Mouse (Mus musculus) heart, adult 2 months (tissue): Measurements from ENCODE around the gene Wdr83. TPM values are rescaled to one million over a fixed set of nuclear protein-coding genes. Genes with fewer than 3 reads are reported as not detected.

Experiments used
- DNase-seq, 2 experiments: peaks; one replicate each; pipeline ENCODE4 v3.0.0; 2021
- H3K27ac ChIP-seq: fragments of 200-600 bp; 2 replicates; pipeline ENCODE4 v1.8.1; 2022
- H3K27me3 ChIP-seq: fragments of 200-500 bp; 2 replicates; pipeline ENCODE4 v1.6.1; 2012; ENCODE audit warnings: mild to moderate bottlenecking, low read length, inconsistent platforms, mixed read lengths; ENCODE audit not compliant: control insufficient read depth, insufficient read depth
- H3K36me3 ChIP-seq: fragments of 200-500 bp; 2 replicates; pipeline ENCODE4 v1.6.1; 2012; ENCODE audit warnings: low read length, inconsistent platforms; ENCODE audit not compliant: control insufficient read depth, insufficient read depth
- H3K4me1 ChIP-seq: fragments of 200-500 bp; 2 replicates; pipeline ENCODE4 v1.6.1; 2011; ENCODE audit warnings: low read length; ENCODE audit not compliant: control insufficient read depth, insufficient read depth
- H3K4me3 ChIP-seq: fragments of 200-600 bp; 2 replicates; pipeline ENCODE4 v1.8.1; 2022
- H3K79me2 ChIP-seq: fragments of 200-500 bp; replicated peaks from 2 replicates; pipeline ENCODE4 v1.6.1; 2012; ENCODE audit warnings: mild to moderate bottlenecking, inconsistent platforms, low read length, moderate library complexity, mixed read lengths; ENCODE audit not compliant: control insufficient read depth, insufficient read depth
- H3K9ac ChIP-seq: fragments of 200-500 bp; 2 replicates; pipeline ENCODE4 v1.6.1; 2012; ENCODE audit warnings: low read depth, mild to moderate bottlenecking, control low read depth, inconsistent platforms, low read length, mixed read lengths
- CTCF ChIP-seq: fragments of 200-600 bp; IDR thresholded peaks from 2 replicates; pipeline ENCODE4 v1.8.1; 2022; ENCODE audit warnings: antibody characterized with exemption, mild to moderate bottlenecking, moderate library complexity
- EP300 ChIP-seq: fragments of 200-500 bp; IDR thresholded peaks from 2 replicates; pipeline ENCODE4 v1.6.1; 2011; ENCODE audit warnings: low read depth, low read length, control low read depth; ENCODE audit not compliant: insufficient read depth
- POLR2A ChIP-seq: fragments of 200-500 bp; IDR thresholded peaks from 2 replicates; pipeline ENCODE4 v1.6.1; 2011; ENCODE audit warnings: mild to moderate bottlenecking, low read depth, low read length, control low read depth; ENCODE audit not compliant: insufficient read depth
- WGBS: fragments of 180-500 bp; shearing (Covaris S2); methylation state at CpG from one replicate; pipeline ENCODE4 v1.1.7; 2018; 5-methylcytosine and 5-hydroxymethylcytosine counted together
- intact Hi-C: fragments of 180-260 bp; cut with DNase I; formaldehyde crosslinking; loops from one replicate; pipeline ENCODE4 v1.15.1; 2025
- polyA plus RNA-seq: library from polyadenylated mRNA; depleted of rRNA; stranded (reverse); fragments of >200 nt; gene quantifications from 2 replicates; pipeline ENCODE4 v1.2.3, GENCODE M21; 2012
- total RNA-seq, 2 experiments: library from RNA; stranded (reverse); gene quantifications; 2 replicates each; pipeline ENCODE4 v1.2.3; 2021

Wdr83 gene
- total and polyA plus RNA-seq, 3 experiments = 29.4 to 39.2 (median 30.2) TPM

GRCm38 (mm10) chr8:85080532-85081215 is 432 bp downstream of the Wdr83 start, which contains the start of gene Wdr83os:
TSS of gene Wdr83os (plus strand) at chr8:85080740.
- intact Hi-C loops = loop anchor here (5.0 kb wide), 3 partner anchors 37 to 423 kb away; partner anchors contain the start of genes Orc6 and Vps35
- H3K36me3 ChIP-seq = no peaks in the 10 kb centered on the region
- DNase-seq = peak; percentile 68 to 69
- peaks cover 11% of the 10 kb centered on the region for H3K4me1 ChIP-seq
- peak within 1 kb of the TSS; percentile 99 for H3K4me3 ChIP-seq
- TF ChIP-seq CTCF = no peak
- TF ChIP-seq EP300 = no peak
- no peak; the same call in 1 of the 2 replicates for TF ChIP-seq POLR2A
- no peaks in the 10 kb centered on the region for H3K27me3 ChIP-seq
- H3K79me2 ChIP-seq = peaks cover 3% of the 10 kb centered on the region; the same call in 1 of the 2 replicates
- peak within 1 kb of the TSS; percentile 94 for H3K9ac ChIP-seq
- under 1% methylated on average over 30 of the region's 30 CpGs for WGBS
- peak within 1 kb of the TSS; percentile 81 for H3K27ac ChIP-seq

- WGBS = under 1% methylated on average over 25 of the region's 25 CpGs
- no peak for TF ChIP-seq POLR2A
- TF ChIP-seq CTCF = no peak
- no peak for TF ChIP-seq EP300
- Histone ChIP-seq H3K27ac (peak overlapping the region; percentile 81), H3K9ac (peak overlapping the region; percentile 94), H3K36me3 (no peaks in the 10 kb centered on the region), H3K27me3 (no peaks in the 10 kb centered on the region), H3K79me2 (peaks cover 3% of the 10 kb centered on the region; the same call in 1 of the 2 replicates), H3K4me1 (peaks cover 11% of the 10 kb centered on the region), H3K4me3 (peak overlapping the region; percentile 99)
- intact Hi-C loops = loop anchor here (5.0 kb wide), 3 partner anchors 37 to 423 kb away; partner anchors contain the start of genes Orc6 and Vps35
- DNase-seq = peak in 1 of 2 experiments; percentile 70
Observed at GRCm38 (mm10) chr8:85080214-85080531, 933 bp downstream of the Wdr83 start.

GRCm38 (mm10) chr8:85076993-85077392 is 4.1 kb downstream of the Wdr83 start:
- intact Hi-C loops = loop anchor here (2.0 to 10.0 kb wide), 3 partner anchors 94 to 478 kb away; partner anchors contain the start of genes 4921524J17Rik and Dnaja2
- Histone ChIP-seq H3K79me2 (peaks cover 3% of the 10 kb centered on the region; the same call in 1 of the 2 replicates), H3K4me3 (no peak overlapping the region), H3K36me3 (no peaks in the 10 kb centered on the region), H3K27me3 (no peaks in the 10 kb centered on the region), H3K9ac (no peak overlapping the region), H3K27ac (no peak overlapping the region), H3K4me1 (peaks cover 9% of the 10 kb centered on the region)
- DNase-seq = peak; percentile 70 to 77
- TF ChIP-seq EP300 (peak; percentile 80; the same call in 1 of the 2 replicates), CTCF (no peak; the same call in 1 of the 2 replicates)
- WGBS = 2% methylated on average over 2 of the region's 2 CpGs

- intact Hi-C loops = loop anchor here (2.0 to 10.0 kb wide), 3 partner anchors 95 to 479 kb away; partner anchors contain the start of genes 4921524J17Rik and Dnaja2
- peak; percentile 30 to 56 for DNase-seq
Observed at GRCm38 (mm10) chr8:85076001-85076400, 5.1 kb downstream of the Wdr83 start.

GRCm38 (mm10) chr8:85074617-85075016 is 6.5 kb downstream of the Wdr83 start:
- peaks cover 6% of the 10 kb centered on the region for H3K4me1 ChIP-seq
- intact Hi-C loops = loop anchor here (5.0 to 10.0 kb wide), 3 partner anchors 37 to 480 kb away; partner anchors contain the start of genes 4921524J17Rik, Dnaja2 and Tnpo2
- DNase-seq = no peak
- H3K36me3 ChIP-seq = no peaks in the 10 kb centered on the region
- no peaks in the 10 kb centered on the region for H3K27me3 ChIP-seq
- 93% methylated on average over 10 of the region's 10 CpGs for WGBS
- H3K4me3 ChIP-seq = no peak overlapping the region
- no peaks in the 10 kb centered on the region for H3K79me2 ChIP-seq
- no peak overlapping the region for H3K9ac ChIP-seq
- no peak overlapping the region for H3K27ac ChIP-seq
- no peak for TF ChIP-seq EP300

More at GRCm38 (mm10) chr8:85076001-85076400, 5.1 kb downstream of the Wdr83 start:
- peak; percentile 65 for TF ChIP-seq CTCF
- TF ChIP-seq POLR2A = no peak
- Histone ChIP-seq H3K79me2 (peaks cover 3% of the 10 kb centered on the region; the same call in 1 of the 2 replicates), H3K4me3 (no peak overlapping the region), H3K9ac (no peak overlapping the region), H3K4me1 (peaks cover 6% of the 10 kb centered on the region), H3K36me3 (no peaks in the 10 kb centered on the region), H3K27me3 (no peaks in the 10 kb centered on the region), H3K27ac (no peak overlapping the region)
- 77% methylated on average over 9 of the region's 9 CpGs for WGBS

GRCm38 (mm10) chr8:85074167-85074566 is 6.9 kb downstream of the Wdr83 start:
- H3K4me3 ChIP-seq = no peak overlapping the region
- no peak overlapping the region for H3K27ac ChIP-seq
- TF ChIP-seq EP300 = no peak
- TF ChIP-seq CTCF = no peak
- WGBS = 79% methylated on average over 10 of the region's 10 CpGs
- H3K4me1 ChIP-seq = peaks cover 6% of the 10 kb centered on the region
- intact Hi-C loops = loop anchor here (5.0 to 10.0 kb wide), 3 partner anchors 37 to 481 kb away; partner anchors contain the start of genes 4921524J17Rik, Dnaja2 and Tnpo2
- DNase-seq = no peak
- no peaks in the 10 kb centered on the region for H3K79me2 ChIP-seq
- no peak overlapping the region for H3K9ac ChIP-seq
- H3K36me3 ChIP-seq = no peaks in the 10 kb centered on the region
- H3K27me3 ChIP-seq = no peaks in the 10 kb centered on the region
